Mouse (Mus musculus) limb, embryonic 12.5 days (tissue): ENCODE results near the gene Slc13a2. TPM values are rescaled to one million over a fixed set of nuclear protein-coding genes. Genes with fewer than 3 reads are reported as not detected.

Source experiments
- ATAC-seq: fragments of 200-750 bp; cut with Nextera tagmentation; 2 replicates; pipeline ENCODE4 v1.8.0; 2017; ENCODE audit warnings: low read depth, moderate TSS enrichment; ENCODE audit not compliant: insufficient number of reproducible peaks, insufficient read depth, low FRiP score, low TSS enrichment
- H3K27ac ChIP-seq: fragments of 300-500 bp; sonication (generic); 2 replicates; pipeline ENCODE4 v1.5.1; 2016; ENCODE audit warnings: mild to moderate bottlenecking, moderate library complexity
- H3K27me3 ChIP-seq: fragments of 300-500 bp; sonication (generic); 2 replicates; pipeline ENCODE4 v1.6.1; 2016; ENCODE audit warnings: mild to moderate bottlenecking, moderate library complexity
- H3K36me3 ChIP-seq: fragments of 300-500 bp; sonication (generic); 2 replicates; pipeline ENCODE4 v1.6.1; 2016; ENCODE audit warnings: mild to moderate bottlenecking, moderate library complexity
- H3K4me1 ChIP-seq: fragments of 300-500 bp; sonication (generic); replicated peaks from 2 replicates; pipeline ENCODE4 v1.6.1; 2016
- H3K4me2 ChIP-seq: fragments of 300-500 bp; sonication (generic); 2 replicates; pipeline ENCODE4 v1.6.1; 2016; ENCODE audit warnings: mild to moderate bottlenecking, moderate library complexity
- H3K4me3 ChIP-seq: fragments of 300-500 bp; sonication (generic); replicated peaks from 2 replicates; pipeline ENCODE4 v1.5.1; 2016; ENCODE audit warnings: mild to moderate bottlenecking
- H3K9ac ChIP-seq: fragments of 300-500 bp; sonication (generic); replicated peaks from 2 replicates; pipeline ENCODE4 v1.6.1; 2016; ENCODE audit warnings: mild to moderate bottlenecking, moderate library complexity
- H3K9me3 ChIP-seq: fragments of 300-500 bp; sonication (generic); 2 replicates; pipeline ENCODE4 v1.6.1; 2016; ENCODE audit warnings: mild to moderate bottlenecking, moderate library complexity
- WGBS: fragments of 180-500 bp; shearing (Covaris S2); methylation state at CpG from one replicate; pipeline ENCODE4 v1.1.7; 2016; 5-methylcytosine and 5-hydroxymethylcytosine counted together
- polyA plus RNA-seq: library from polyadenylated mRNA; unstranded; fragments of >200 nt; fragmentation: Nextera tagmentation; extraction: Ambion mirVana; gene quantifications from 2 replicates; pipeline ENCODE4 v1.2.1, GENCODE M21; 2016

Slc13a2 gene
- polyA plus RNA-seq, 1 experiment from 2014 or later = not detected

- H3K27me3 ChIP-seq = no peaks in the 10 kb centered on the region; the same call in 1 of the 2 replicates
- no peaks in the 10 kb centered on the region for H3K36me3 ChIP-seq
- H3K4me3 ChIP-seq = no peak overlapping the region
- no peak for ATAC-seq
- H3K4me2 ChIP-seq = no peak overlapping the region
- no peaks in the 10 kb centered on the region for H3K9me3 ChIP-seq
- WGBS = 92% methylated on average over 10 of the region's 10 CpGs
- H3K27ac ChIP-seq = no peak overlapping the region
- H3K4me1 ChIP-seq = peaks cover 9% of the 10 kb centered on the region
- no peak overlapping the region for H3K9ac ChIP-seq
These were observed 9.2 kb upstream of the Slc13a2 start for GRCm38 (mm10) chr11:78431176-78431575.

- no peak overlapping the region for H3K27ac ChIP-seq
- no peaks in the 10 kb centered on the region for H3K9me3 ChIP-seq
- H3K27me3 ChIP-seq = no peaks in the 10 kb centered on the region; the same call in 1 of the 2 replicates
- H3K4me3 ChIP-seq = no peak overlapping the region
- H3K4me1 ChIP-seq = peaks cover under 1% of the 10 kb centered on the region
- no peak overlapping the region for H3K4me2 ChIP-seq
- H3K36me3 ChIP-seq = no peaks in the 10 kb centered on the region
- H3K9ac ChIP-seq = no peak overlapping the region
- ATAC-seq = no peak
- WGBS = 44% methylated on average over 11 of the region's 11 CpGs
These were observed 8.3 kb upstream of the Slc13a2 start for GRCm38 (mm10) chr11:78430195-78430878.

DNA sequence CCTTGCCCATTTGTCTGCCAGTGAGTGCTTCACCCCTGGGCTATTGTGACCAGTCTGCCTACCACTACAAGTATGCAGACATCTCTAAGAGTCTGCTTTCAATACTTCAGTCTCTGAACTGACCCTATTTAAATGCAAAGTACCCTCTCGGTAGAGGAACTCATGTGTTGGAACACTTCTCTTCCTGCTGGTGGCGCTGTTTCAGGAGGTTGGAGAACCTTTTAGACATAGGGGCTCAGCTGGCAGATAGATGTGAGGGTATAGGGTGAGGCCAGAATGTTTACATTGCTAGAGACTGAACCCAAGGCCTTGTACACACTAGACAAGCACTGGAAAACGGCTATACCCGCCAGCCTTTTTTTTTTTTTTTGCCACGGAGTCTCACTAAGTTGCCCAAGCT, 6.3 kb upstream of the Slc13a2 start:
- no peaks in the 10 kb centered on the region for H3K4me1 ChIP-seq
- no peak for ATAC-seq
- H3K36me3 ChIP-seq = no peaks in the 10 kb centered on the region
- H3K4me2 ChIP-seq = no peak overlapping the region
- no peaks in the 10 kb centered on the region; the same call in 1 of the 2 replicates for H3K27me3 ChIP-seq
- H3K27ac ChIP-seq = no peak overlapping the region
- H3K9ac ChIP-seq = no peak overlapping the region
- 78% methylated on average over 5 of the region's 5 CpGs for WGBS
- no peak overlapping the region for H3K4me3 ChIP-seq
- H3K9me3 ChIP-seq = no peaks in the 10 kb centered on the region

GRCm38 (mm10) chr11:78427655-78428054, 5.6 kb upstream of the Slc13a2 start:
- Histone ChIP-seq H3K27ac (no peak overlapping the region), H3K4me2 (no peak overlapping the region), H3K9ac (no peak overlapping the region), H3K27me3 (peaks cover 5% of the 10 kb centered on the region), H3K4me3 (no peak overlapping the region), H3K36me3 (no peaks in the 10 kb centered on the region), H3K9me3 (no peaks in the 10 kb centered on the region), H3K4me1 (no peaks in the 10 kb centered on the region)
- no peak for ATAC-seq
- WGBS = 96% methylated on average over 6 of the region's 6 CpGs

GRCm38 (mm10) chr11:78425572-78425971, 3.6 kb upstream of the Slc13a2 start:
- Histone ChIP-seq H3K27me3 (peaks cover 23% of the 10 kb centered on the region), H3K4me3 (no peak overlapping the region), H3K36me3 (no peaks in the 10 kb centered on the region), H3K9ac (no peak overlapping the region), H3K4me1 (0 out of 2 replicates have a peak, but pooled peaks cover 7% of the 10 kb centered on the region), H3K4me2 (no peak overlapping the region), H3K9me3 (no peaks in the 10 kb centered on the region), H3K27ac (no peak overlapping the region)
- WGBS = 92% methylated on average over 1 of the region's 1 CpGs
- ATAC-seq = no peak

GRCm38 (mm10) chr11:78424352-78424751, 2.3 kb upstream of the Slc13a2 start:
- Histone ChIP-seq H3K4me2 (no peak overlapping the region), H3K36me3 (no peaks in the 10 kb centered on the region), H3K27me3 (peaks cover 27% of the 10 kb centered on the region), H3K4me3 (no peak overlapping the region), H3K9me3 (no peaks in the 10 kb centered on the region), H3K4me1 (0 out of 2 replicates have a peak, but pooled peaks cover 7% of the 10 kb centered on the region), H3K9ac (no peak overlapping the region), H3K27ac (no peak overlapping the region)
- no peak for ATAC-seq
- 64% methylated on average over 2 of the region's 2 CpGs for WGBS

DNA sequence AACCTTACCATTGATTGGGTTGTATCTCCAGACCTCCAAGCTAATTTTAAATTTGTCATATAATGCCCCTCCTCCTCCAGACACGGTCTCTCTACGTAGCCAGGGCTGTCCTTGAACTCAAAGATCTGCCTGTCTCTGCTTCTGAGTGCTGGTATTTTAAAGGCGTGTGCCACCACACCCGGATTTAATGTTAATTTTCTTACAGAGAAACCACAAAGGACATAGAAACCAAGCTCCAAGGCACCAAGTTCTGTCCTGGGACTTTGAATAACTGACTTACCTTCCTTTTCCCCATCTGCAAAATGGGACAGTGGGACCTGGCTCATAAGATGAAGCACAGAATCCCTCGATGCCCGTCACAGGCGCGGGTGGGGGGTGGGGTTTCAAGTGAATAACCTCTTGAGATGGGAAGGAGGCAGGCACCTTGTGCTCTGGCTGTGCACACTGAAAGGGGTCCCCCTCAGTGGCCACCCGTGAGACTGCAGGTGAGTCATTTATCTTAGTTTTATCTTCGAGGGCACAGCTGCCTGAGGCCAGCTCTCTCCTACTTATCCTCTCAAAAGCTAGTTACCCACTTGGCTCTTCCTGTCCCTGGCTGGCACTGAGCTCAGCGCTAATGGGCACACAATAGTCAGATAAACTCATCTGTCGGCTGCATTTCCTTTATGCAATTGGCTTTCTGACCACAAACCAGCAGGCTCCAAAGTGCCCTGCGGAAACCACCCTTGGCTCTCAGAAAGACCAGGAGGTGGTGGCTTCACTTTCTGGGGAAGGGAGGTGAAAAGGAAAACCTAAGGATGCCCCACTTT, 612 bp downstream of the Slc13a2 start:
- no peak for ATAC-seq
- Histone ChIP-seq H3K4me3 (no peak overlapping the region), H3K4me2 (no peak overlapping the region), H3K9me3 (no peaks in the 10 kb centered on the region), H3K36me3 (no peaks in the 10 kb centered on the region), H3K9ac (no peak overlapping the region), H3K4me1 (peaks cover 7% of the 10 kb centered on the region; the same call in 1 of the 2 replicates), H3K27me3 (peaks cover 27% of the 10 kb centered on the region), H3K27ac (no peak overlapping the region)
- 62% methylated on average over 13 of the region's 13 CpGs for WGBS

DNA sequence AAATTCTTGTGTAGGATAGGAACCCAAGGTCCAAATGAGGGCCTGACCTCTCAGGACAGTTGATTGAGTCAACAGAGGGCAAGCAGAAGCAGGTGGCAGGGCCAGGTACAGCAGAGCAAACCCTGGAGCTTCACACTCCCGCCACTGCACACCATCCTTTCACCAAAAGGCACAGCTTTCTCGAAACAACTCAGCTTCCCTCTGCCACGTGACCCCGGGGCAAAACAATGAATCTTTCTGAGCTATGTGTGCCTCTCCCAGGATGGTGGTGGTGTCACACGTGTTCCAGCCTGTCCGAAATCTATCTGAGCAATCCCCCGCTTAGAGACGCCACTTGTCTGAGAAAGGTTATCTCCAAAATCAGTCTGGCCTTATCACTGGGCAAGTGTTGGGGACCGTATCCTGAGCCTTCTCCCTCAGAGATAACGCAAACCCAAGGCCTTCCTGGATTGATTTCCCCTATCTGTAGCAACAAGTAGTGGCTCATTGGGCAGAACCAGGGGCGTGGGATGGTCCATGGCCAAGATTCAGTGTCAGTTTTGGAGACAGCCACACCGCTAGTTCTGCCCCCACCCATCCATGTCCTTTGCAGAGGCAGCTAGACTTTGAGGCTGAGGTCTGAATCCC, 1.6 kb downstream of the Slc13a2 start:
- H3K27me3 ChIP-seq = peaks cover 27% of the 10 kb centered on the region
- H3K27ac ChIP-seq = no peak overlapping the region
- ATAC-seq = no peak
- H3K9ac ChIP-seq = no peak overlapping the region
- no peak overlapping the region for H3K4me2 ChIP-seq
- no peaks in the 10 kb centered on the region for H3K36me3 ChIP-seq
- H3K4me1 ChIP-seq = peaks cover 7% of the 10 kb centered on the region; the same call in 1 of the 2 replicates
- H3K4me3 ChIP-seq = no peak overlapping the region
- no peaks in the 10 kb centered on the region for H3K9me3 ChIP-seq
- WGBS = 71% methylated on average over 12 of the region's 12 CpGs

DNA sequence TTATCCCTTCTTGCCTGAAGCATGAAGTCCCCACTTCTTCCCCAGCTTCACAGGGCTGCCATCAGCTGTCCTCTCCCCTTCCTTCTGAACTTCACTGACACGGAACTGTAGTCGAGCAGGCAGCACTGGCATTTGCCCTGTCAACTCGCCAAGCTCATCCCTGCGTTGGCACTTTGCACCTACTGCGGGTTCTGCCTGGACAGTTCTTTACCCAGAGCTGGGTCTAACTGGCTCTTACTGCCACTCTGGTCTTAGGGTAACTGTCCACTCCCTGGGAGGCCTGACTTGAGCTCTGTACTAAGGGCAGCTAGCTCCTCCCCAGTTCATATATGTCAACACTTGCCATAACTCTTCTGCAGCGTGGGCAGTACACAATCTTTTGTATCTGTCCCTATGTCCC, 5.2 kb downstream of the Slc13a2 start:
- Histone ChIP-seq H3K9me3 (no peaks in the 10 kb centered on the region), H3K27me3 (peaks cover 13% of the 10 kb centered on the region), H3K4me1 (peaks cover 2% of the 10 kb centered on the region; the same call in 1 of the 2 replicates), H3K27ac (no peak overlapping the region), H3K36me3 (no peaks in the 10 kb centered on the region), H3K9ac (no peak overlapping the region), H3K4me3 (no peak overlapping the region), H3K4me2 (no peak overlapping the region)
- ATAC-seq = no peak
- 75% methylated on average over 6 of the region's 6 CpGs for WGBS

GRCm38 (mm10) chr11:78412861-78413260, 9.2 kb downstream of the Slc13a2 start:
- Histone ChIP-seq H3K4me2 (no peak overlapping the region), H3K4me3 (no peak overlapping the region), H3K4me1 (no peaks in the 10 kb centered on the region), H3K9ac (no peak overlapping the region), H3K27ac (no peak overlapping the region), H3K9me3 (no peaks in the 10 kb centered on the region), H3K27me3 (no peaks in the 10 kb centered on the region), H3K36me3 (no peaks in the 10 kb centered on the region)
- WGBS = 72% methylated on average over 6 of the region's 6 CpGs
- no peak for ATAC-seq

GRCm38 (mm10) chr11:78412324-78412850, 9.6 kb downstream of the Slc13a2 start:
- 79% methylated on average over 6 of the region's 6 CpGs for WGBS
- ATAC-seq = no peak
- Histone ChIP-seq H3K9ac (no peak overlapping the region), H3K4me3 (no peak overlapping the region), H3K4me2 (no peak overlapping the region), H3K27me3 (no peaks in the 10 kb centered on the region), H3K27ac (no peak overlapping the region), H3K9me3 (no peaks in the 10 kb centered on the region), H3K4me1 (no peaks in the 10 kb centered on the region), H3K36me3 (no peaks in the 10 kb centered on the region)
